Mouse (Mus musculus) brain, embryonic 14.5 days (tissue): Measurements from ENCODE around the gene Hsd11b2.

Experiments used
- CTCF ChIP-seq: fragments of 200-500 bp; IDR thresholded peaks from 2 replicates; pipeline ENCODE4 v1.5.1; 2012; ENCODE audit warnings: inconsistent platforms, mild to moderate bottlenecking, moderate library complexity, borderline replicate concordance; ENCODE audit not compliant: insufficient read depth, insufficient read length; ENCODE audit errors: extremely low read depth
- POLR2A ChIP-seq: fragments of 200-500 bp; IDR thresholded peaks from 2 replicates; pipeline ENCODE4 v1.6.1; 2012; ENCODE audit warnings: mild to moderate bottlenecking, inconsistent platforms, borderline replicate concordance; ENCODE audit not compliant: poor library complexity, insufficient read depth, insufficient read length, severe bottlenecking; ENCODE audit errors: extremely low read depth

GRCm38 (mm10) chr8:105533892-105534329 is 15.4 kb downstream of the Hsd11b2 start:
- TF ChIP-seq POLR2A: no peak
- peak; percentile 80 for TF ChIP-seq CTCF
